Mouse (Mus musculus) small intestine, adult 2 months (tissue): ENCODE measurements around the gene Gm11213.

Source experiments
- CTCF ChIP-seq: fragments of 200-500 bp; IDR thresholded peaks from 2 replicates; pipeline ENCODE4 v1.5.1; 2012; ENCODE audit warnings: low read depth, mild to moderate bottlenecking, control low read depth, inconsistent platforms, low read length, moderate library complexity, mixed read lengths; ENCODE audit not compliant: insufficient replicate concordance, insufficient read length; ENCODE audit errors: extremely low read depth
- POLR2A ChIP-seq: fragments of 200-500 bp; IDR thresholded peaks from 2 replicates; pipeline ENCODE4 v1.6.1; 2012; ENCODE audit warnings: low read depth, mild to moderate bottlenecking, control low read depth, inconsistent platforms, low read length, moderate library complexity

DNA sequence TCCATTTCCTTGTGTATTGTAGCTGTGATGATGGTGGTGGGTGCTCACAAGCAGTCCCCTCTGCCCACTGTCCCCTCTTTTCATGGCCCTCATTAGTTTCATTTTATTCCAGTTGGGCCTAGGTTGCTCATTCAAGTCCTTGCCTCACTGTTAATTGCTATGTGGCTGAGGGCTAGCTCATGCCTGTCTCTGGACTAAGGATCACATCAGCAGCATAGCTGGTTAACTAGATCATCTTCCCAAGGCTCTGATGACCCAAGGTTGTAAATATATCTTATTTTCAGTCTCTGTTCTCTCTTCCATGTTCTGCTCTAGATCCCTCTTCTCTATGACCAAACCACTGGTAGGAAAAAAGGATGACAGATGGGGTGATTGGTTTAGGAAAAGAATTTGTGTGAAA, 3.8 kb downstream of the Gm11213 start:
- TF ChIP-seq CTCF (no peak), POLR2A (no peak)
